Mouse (Mus musculus) kidney, adult 2 months (tissue): ENCODE data around the gene Strada.

ENCODE experiments used
- CTCF ChIP-seq: fragments of 200-500 bp; conservative IDR thresholded peaks from 2 replicates; pipeline ENCODE4 v1.5.1; 2011; ENCODE audit warnings: low read depth, mild to moderate bottlenecking, control low read depth, low read length, moderate library complexity, mixed read lengths; ENCODE audit not compliant: insufficient read depth, insufficient read length
- POLR2A ChIP-seq: fragments of 200-500 bp; IDR thresholded peaks from one replicate; pipeline ENCODE4 v1.6.1; 2011; ENCODE audit warnings: low read depth, low read length, control low read depth

- TF ChIP-seq CTCF (no peak), POLR2A (no peak)
These were observed 10.8 kb upstream of the Strada start for GRCm38 (mm10) chr11:106212771-106213170.
